Mouse (Mus musculus): ENCODE measurements at regions not wholly inside any gene's neighbourhood (a gene's known extent, or its start where the extent isn't known, plus 50 kb on each side); places are given as distances from the start of the nearest gene placed in this dataset.

GRCm38 (mm10) chr11:45440937-45441720 is 410.7 kb upstream of the Clint1 start:
- no peak for DNase-seq

DNA sequence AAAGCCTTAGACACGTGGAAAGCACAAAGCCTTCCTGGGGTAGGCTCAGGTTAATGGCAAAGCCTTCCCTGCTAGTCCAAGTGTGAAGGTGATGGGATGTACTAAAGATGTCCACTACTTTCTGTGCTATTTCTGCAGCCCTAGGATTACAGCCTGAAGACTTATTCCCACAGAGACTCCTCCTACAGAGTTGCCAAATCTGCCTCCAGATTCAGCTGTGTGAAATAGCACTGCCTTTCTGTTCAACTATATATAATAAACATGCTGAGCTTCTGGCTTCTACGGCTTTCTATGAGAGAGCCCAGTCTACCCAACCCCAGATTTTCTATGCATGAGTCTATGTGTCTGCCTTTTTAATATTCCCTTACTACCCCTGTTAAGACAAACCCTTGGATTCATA is 405.3 kb upstream of the Clint1 start:
- DNase-seq: no peak

- no peak for DNase-seq
Observed at GRCm38 (mm10) chr11:45454234-45454633, 397.6 kb upstream of the Clint1 start.

GRCm38 (mm10) chr11:45454933-45455332 is 396.9 kb upstream of the Clint1 start:
- no peak for DNase-seq

- no peak for DNase-seq
Observed at GRCm38 (mm10) chr11:45456724-45457123, 395.1 kb upstream of the Clint1 start.

DNA sequence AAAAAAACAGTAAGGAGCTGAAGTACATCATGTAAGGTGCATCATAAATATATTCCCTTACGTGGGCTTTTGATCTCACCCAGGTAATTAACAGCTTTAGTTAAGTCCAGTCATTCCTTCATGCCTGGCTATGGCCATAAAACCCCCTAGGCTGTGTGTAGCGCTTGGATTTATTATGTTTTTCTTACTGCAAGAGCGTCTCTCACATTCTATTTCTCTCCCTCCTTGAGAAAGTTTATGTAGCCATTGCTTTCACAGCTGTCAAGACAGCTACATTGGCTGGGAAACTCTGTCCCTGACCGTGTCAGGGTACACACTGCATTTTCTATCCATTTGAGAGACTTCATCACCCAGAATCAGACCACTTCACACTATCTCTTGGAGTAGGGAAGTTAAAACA is 394.3 kb upstream of the Clint1 start:
- DNase-seq: no peak

DNA sequence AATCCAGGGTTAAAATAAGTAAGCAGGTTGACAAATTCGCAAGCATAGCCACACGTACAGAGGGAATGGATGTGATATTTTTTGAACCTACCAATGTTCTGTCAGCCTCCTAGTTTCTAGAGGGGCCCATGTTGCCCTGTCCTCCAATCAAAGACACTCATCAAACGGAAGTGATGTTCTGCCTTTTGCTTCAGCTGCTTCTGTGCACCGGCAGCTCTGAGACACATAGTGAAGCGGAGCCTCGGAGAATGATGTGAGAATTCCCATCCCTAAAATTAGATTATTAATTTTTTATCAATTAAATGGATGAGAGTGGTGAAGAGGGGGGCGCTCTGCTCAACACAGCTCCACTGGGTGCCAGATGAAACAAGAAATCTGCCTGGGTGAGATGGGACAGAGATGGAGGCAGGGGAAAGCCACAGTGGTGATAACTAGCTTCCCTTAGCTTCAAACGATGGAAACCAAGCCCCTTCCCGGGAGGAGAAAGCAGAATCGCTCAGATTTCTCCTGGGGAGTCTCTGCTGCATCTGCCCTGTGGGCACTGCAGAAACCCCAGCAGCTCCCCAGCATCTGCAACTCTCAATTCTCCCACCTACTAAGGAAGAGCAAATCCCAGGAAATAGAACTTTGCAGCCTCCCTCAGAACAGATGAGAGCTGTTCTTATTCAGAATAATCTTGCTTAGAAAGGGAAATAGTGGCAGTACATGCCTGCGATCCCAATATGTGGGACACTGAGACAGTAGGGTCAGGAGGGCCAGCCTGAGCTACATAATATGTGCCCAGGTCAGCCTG is 391.7 kb upstream of the Clint1 start:
- DNase-seq: no peak

DNA sequence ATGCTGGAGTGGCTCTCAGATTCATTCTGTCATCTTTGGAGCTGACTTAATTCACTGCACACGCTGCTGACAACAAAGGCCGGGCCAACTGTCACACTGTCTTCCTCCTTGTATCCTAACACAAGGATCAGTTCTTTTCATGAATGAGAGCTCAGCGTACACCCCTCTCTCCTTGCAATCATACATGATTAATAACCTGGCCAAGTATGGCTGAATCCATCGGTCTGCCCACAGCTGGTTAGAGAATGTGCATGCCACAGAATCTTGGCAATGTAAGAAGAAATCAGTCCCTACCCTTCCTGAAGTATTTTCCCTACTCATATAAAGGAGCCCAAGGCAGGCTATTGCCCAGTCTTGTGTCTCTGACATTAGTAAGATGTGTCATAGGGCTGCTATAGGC is 387.4 kb upstream of the Clint1 start:
- no peak for DNase-seq

DNA sequence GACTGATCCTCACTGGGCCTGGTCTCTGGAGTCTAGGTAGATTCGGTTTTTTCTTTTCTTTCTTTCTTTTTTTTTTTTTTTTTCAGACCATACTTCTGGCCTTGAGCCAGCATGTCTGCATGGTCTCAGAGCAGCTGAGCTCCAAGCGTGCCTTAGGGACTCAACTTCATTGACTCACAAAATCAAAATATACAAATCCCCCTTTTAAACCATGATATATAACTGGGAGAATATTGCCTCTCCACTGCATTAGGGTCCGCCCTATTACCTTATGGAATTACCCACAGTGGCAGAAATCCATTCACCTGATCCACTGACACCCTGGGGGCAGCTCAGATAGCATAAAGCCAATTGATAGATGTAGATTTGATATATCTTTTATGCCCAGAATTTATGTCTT is 385.5 kb upstream of the Clint1 start:
- DNase-seq: no peak

DNA sequence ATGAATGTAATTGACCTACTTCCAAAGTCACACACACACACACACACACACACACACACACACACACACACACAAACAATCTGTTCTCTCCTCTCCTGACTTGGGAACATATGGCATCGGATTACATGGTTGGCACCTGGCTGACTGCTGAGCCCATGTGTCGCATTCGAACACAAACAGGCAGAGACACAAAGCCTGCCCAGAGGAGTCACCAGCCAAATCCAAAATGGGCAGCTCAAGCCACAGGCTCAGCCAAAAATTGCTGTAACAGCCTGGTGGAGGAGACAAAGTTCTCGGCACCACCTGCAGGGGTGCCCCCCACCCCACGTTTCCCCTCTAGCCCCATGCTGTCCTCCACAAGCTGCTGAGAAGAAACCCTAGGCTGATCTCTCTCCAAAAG is 379.7 kb upstream of the Clint1 start:
- no peak for DNase-seq

DNA sequence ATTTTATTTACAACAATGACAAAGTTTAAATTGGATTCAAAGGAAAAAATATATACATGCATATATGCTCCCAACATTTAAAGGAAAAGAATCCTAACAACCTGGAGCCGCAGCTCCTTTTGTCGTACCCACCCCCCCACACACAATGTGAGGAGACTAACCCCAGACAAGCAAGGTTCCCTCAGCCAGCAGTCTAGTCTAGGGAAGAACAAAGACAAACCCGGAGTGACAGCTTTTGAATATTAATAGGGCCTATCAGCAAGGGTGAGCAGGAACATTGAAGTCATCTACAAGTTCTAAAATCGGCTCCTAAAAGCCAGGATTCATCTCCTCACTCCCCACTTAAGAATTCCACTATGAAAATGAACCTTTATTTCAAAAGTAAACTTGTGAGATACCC is 374.9 kb upstream of the Clint1 start:
- no peak for DNase-seq

DNA sequence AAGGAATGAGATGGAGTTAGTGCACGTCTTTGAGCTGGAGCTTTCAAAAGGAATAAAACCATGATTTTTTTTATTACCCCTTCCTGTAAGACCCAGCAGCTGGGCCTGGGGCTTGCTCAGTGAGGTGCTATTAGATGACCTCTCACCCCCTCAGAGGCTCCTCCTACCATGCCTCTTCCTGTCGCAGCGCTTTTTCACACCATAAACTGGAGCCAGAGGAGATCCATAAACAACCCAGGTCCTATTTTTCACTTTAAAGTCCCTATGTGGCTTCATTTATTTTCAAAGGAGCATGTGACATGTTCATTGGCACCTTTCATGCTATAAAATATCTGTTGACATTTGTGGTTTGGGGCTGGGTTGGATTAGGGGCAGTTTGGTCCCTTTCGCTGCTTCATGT is 365.9 kb upstream of the Clint1 start:
- DNase-seq: no peak

- DNase-seq: no peak
Observed at GRCm38 (mm10) chr11:45491021-45491967, 360.6 kb upstream of the Clint1 start.

GRCm38 (mm10) chr11:45495246-45495645 is 356.6 kb upstream of the Clint1 start:
- DNase-seq: no peak

- no peak for DNase-seq
Observed at GRCm38 (mm10) chr11:45508566-45508965, 343.3 kb upstream of the Clint1 start.

GRCm38 (mm10) chr11:45509278-45509677 is 342.6 kb upstream of the Clint1 start:
- no peak for DNase-seq

DNA sequence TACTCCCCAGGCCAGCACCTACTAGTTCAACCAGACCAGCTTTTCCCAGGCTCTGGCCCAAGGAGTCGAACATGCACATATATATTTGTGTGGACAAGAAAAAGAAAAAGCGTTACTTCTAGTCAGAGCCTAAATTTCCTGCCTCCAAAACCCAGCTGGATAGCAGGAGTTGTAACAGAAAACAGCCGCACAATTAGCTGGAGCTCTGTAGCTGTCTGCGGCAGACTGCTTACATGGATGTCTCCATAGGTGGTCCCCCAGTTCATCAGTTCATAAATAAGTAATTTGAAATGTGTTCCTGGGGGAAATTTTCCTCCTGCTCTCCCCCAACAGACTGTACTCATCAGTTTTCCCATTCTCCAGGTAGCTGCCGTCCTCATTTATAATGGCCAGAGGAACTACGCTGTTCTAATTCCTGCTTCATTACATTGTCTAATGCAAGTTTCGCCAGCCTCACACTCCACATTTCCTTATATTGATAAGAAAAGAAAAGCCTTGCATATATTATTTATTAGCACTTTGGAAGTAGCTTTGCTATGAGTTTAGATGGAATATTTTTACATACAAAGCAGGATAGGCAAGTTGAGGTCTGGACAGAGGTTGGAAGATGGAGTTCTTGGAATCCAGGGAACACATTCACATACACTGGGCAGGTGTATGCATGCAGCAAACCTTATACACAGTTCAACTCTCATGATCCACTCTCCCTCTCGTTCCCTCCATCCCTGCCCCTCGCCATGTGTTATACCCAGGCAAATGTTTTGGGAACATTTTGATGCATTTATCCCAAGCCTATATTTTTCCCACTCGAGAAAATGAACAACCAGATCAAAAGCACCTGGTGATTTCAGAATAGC is 337.2 kb upstream of the Clint1 start:
- no peak for DNase-seq

DNA sequence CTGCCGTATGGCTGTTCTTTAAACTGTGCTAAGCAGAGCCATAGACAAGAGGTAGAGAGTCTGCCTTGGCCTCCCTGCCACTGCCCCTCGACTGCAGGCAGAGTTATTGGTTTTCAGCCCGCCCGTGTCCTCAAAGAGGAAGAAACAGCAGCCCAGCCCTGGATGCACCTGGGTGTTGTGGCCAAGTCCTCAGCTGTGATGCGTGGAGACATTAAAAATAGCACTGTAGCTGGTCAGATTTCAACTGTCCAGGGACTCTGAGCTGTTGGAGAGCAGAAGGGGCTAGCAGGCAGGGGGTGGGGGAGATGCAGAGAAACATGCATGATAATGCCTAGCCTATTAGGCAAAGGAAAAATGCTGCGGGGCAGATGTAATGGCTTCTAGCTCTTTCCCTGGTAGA is 327.1 kb upstream of the Clint1 start:
- DNase-seq: peak; percentile 32 to 37

DNA sequence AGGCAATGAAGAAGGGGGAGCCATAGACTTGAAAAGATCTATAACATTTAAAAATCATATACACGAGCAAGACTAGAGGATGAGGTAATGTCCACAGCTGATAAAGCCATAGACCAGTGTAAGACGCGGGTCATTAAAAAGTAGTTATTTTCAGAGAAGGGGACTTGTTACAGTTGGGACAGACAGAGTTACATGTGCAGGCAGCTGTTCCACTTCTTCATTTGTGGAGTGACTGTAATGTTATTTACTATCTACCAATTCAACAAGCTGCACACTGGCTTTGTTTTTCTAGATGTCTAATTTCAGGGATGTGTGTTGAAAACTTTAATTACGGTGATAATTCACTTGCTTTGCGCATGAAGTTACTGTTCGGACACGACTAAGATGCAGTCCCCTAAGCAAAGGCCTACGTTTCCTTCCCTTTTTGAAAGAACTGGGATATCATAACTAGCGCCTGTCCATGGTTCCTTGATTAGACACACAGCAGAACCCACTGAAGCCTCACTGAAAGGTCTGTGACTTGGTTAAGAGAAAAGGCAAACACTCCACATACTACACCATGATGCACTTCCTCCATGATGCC is 320.7 kb upstream of the Clint1 start:
- no peak for DNase-seq

DNA sequence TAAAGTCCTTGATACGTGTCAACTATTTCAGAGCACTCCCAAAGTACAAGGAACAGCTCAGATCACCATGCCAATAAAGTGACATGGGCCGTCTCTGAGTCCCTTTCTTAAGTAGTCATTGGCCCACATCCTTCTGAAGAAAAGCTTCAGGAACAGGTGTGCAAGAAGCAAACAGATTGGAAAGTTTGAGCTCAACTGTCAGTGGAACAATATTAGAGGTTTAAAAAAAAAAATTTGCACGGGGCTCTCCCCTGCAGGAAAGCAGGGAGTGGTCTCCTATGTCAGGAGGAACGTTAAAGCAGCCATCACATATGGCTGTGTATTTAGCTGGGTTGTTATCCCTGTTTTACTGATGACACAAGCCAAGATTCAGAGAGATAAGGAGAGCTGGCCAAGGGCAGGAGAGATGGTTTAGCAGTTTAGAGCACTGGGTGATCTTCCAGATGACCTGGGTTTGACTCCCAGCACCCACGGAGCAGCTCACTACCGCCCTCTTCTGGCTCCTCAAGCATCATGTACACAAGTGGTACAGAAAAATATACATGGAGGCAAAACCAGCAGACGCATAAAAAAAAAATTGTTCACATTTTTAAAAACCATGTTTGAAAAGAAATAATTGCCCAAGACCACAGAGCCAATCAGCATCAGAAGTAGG is 318.3 kb upstream of the Clint1 start:
- DNase-seq: peak; percentile 23 to 52

DNA sequence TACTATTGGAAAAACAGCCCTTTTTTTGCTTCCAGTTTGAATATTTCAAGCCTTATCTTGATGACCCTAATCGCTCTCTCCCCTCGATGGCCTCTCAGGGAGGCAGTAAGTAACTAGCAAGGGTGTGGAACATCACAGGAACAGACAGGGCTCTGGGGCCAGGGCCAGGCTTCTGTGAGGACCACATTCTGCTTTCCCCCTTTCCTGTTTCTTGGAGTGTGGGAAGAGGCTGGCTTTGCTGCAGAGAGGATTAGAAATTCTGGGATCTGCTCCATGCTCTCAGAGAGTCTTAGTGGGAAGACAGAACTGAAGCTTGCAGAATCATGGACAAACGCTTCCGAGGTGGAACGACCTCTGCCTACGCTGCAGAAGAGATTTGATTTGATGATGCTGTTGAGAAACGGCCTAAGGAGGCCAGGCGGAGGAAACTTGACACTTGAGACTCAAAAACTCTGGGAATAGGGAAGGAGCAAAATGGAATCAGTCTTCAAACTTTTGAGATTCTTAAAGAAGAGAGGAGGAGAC is 316.3 kb upstream of the Clint1 start:
- DNase-seq: no peak
